Mouse (Mus musculus) hindbrain, embryonic 13.5 days (tissue): Measurements from ENCODE around the gene Rsph9. TPM values are rescaled to one million over a fixed set of nuclear protein-coding genes. Genes with fewer than 3 reads are reported as not detected.

Experiments
- ATAC-seq: fragments of 200-750 bp; cut with Nextera tagmentation; 2 replicates; pipeline ENCODE4 v1.8.0; 2017; ENCODE audit warnings: moderate TSS enrichment; ENCODE audit not compliant: low FRiP score
- H3K27ac ChIP-seq: fragments of 300-500 bp; sonication (generic); 2 replicates; pipeline ENCODE4 v1.5.1; 2015; ENCODE audit warnings: inconsistent platforms, mild to moderate bottlenecking, moderate library complexity
- H3K27me3 ChIP-seq: fragments of 300-500 bp; sonication (generic); 2 replicates; pipeline ENCODE4 v1.6.1; 2015; ENCODE audit warnings: mild to moderate bottlenecking, inconsistent platforms
- H3K36me3 ChIP-seq: fragments of 300-500 bp; sonication (generic); 2 replicates; pipeline ENCODE4 v1.6.1; 2015; ENCODE audit warnings: mild to moderate bottlenecking, inconsistent platforms
- H3K4me1 ChIP-seq: fragments of 300-500 bp; sonication (generic); replicated peaks from 2 replicates; pipeline ENCODE4 v1.6.1; 2015; ENCODE audit warnings: inconsistent platforms
- H3K4me2 ChIP-seq: fragments of 300-500 bp; sonication (generic); 2 replicates; pipeline ENCODE4 v1.6.1; 2015; ENCODE audit warnings: inconsistent platforms, mild to moderate bottlenecking, moderate library complexity
- H3K4me3 ChIP-seq: fragments of 300-500 bp; sonication (generic); 2 replicates; pipeline ENCODE4 v1.5.1; 2015; ENCODE audit warnings: mild to moderate bottlenecking, inconsistent platforms
- H3K9ac ChIP-seq: fragments of 300-500 bp; sonication (generic); 2 replicates; pipeline ENCODE4 v1.6.1; 2015; ENCODE audit warnings: mild to moderate bottlenecking, inconsistent platforms
- H3K9me3 ChIP-seq: fragments of 300-500 bp; sonication (generic); 2 replicates; pipeline ENCODE4 v1.6.1; 2016; ENCODE audit warnings: inconsistent platforms
- WGBS: fragments of 180-500 bp; shearing (Covaris S2); methylation state at CpG from one replicate; pipeline ENCODE4 v1.1.7; 2015; 5-methylcytosine and 5-hydroxymethylcytosine counted together
- polyA plus RNA-seq: library from polyadenylated mRNA; unstranded; fragments of >200 nt; fragmentation: Nextera tagmentation; extraction: Ambion mirVana; gene quantifications from 2 replicates; pipeline ENCODE4 v1.2.1, GENCODE M21; 2015

Gene Rsph9
- polyA plus RNA-seq, 1 experiment from 2014 or later, result 33.8 TPM

- no peaks in the 10 kb centered on the region for H3K9me3 ChIP-seq
Observed at GRCm38 (mm10) chr17:46084091-46084501, 59.9 kb downstream of the Rsph9 start.

GRCm38 (mm10) chr17:46083381-46083780 lies 60.6 kb downstream of the Rsph9 start:
- Histone ChIP-seq H3K27ac (peak overlapping the region; percentile 60; the same call in 1 of the 2 replicates), H3K9me3 (no peaks in the 10 kb centered on the region), H3K27me3 (0 out of 2 replicates have a peak, but pooled peaks cover under 1% of the 10 kb centered on the region), H3K36me3 (no peaks in the 10 kb centered on the region), H3K4me1 (peaks cover 29% of the 10 kb centered on the region), H3K9ac (no peak overlapping the region), H3K4me2 (no peak overlapping the region), H3K4me3 (no peak overlapping the region)
- no peak for ATAC-seq
- 83% methylated on average over 3 of the region's 3 CpGs for WGBS

More at GRCm38 (mm10) chr17:46084091-46084501, 59.9 kb downstream of the Rsph9 start:
- H3K36me3 ChIP-seq, result no peaks in the 10 kb centered on the region
- peaks cover 29% of the 10 kb centered on the region for H3K4me1 ChIP-seq
- H3K4me3 ChIP-seq, result no peak overlapping the region
- H3K27me3 ChIP-seq, result peaks cover under 1% of the 10 kb centered on the region; the same call in 1 of the 2 replicates
- H3K4me2 ChIP-seq, result peak overlapping the region; percentile 14
- no peak overlapping the region; the same call in 1 of the 2 replicates for H3K9ac ChIP-seq
- peak; percentile 90 for ATAC-seq
- H3K27ac ChIP-seq, result peak overlapping the region; percentile 60
- WGBS, result 16% methylated on average over 9 of the region's 10 CpGs

GRCm38 (mm10) chr17:46081657-46082056 lies 62.4 kb downstream of the Rsph9 start:
- H3K4me3 ChIP-seq, result no peak overlapping the region
- H3K36me3 ChIP-seq, result no peaks in the 10 kb centered on the region
- H3K27me3 ChIP-seq, result 0 out of 2 replicates have a peak, but pooled peaks cover 3% of the 10 kb centered on the region
- no peak overlapping the region for H3K9ac ChIP-seq
- 67% methylated on average over 7 of the region's 7 CpGs for WGBS
- peaks cover 27% of the 10 kb centered on the region for H3K4me1 ChIP-seq
- no peak overlapping the region for H3K4me2 ChIP-seq
- no peak for ATAC-seq
- H3K27ac ChIP-seq, result no peak overlapping the region
- no peaks in the 10 kb centered on the region for H3K9me3 ChIP-seq

- no peak overlapping the region for H3K9ac ChIP-seq
- H3K4me1 ChIP-seq, result peaks cover 22% of the 10 kb centered on the region
- no peaks in the 10 kb centered on the region for H3K9me3 ChIP-seq
- H3K4me3 ChIP-seq, result no peak overlapping the region
- H3K27me3 ChIP-seq, result 0 out of 2 replicates have a peak, but pooled peaks cover 3% of the 10 kb centered on the region
- 58% methylated on average over 5 of the region's 5 CpGs for WGBS
- H3K4me2 ChIP-seq, result no peak overlapping the region
- no peak for ATAC-seq
- no peaks in the 10 kb centered on the region for H3K36me3 ChIP-seq
- no peak overlapping the region for H3K27ac ChIP-seq
Observed at GRCm38 (mm10) chr17:46081042-46081441, 63.0 kb downstream of the Rsph9 start.

GRCm38 (mm10) chr17:46080388-46080787 lies 63.6 kb downstream of the Rsph9 start:
- Histone ChIP-seq H3K9ac (no peak overlapping the region), H3K4me1 (peaks cover 22% of the 10 kb centered on the region), H3K36me3 (no peaks in the 10 kb centered on the region), H3K4me2 (no peak overlapping the region), H3K27me3 (0 out of 2 replicates have a peak, but pooled peaks cover 3% of the 10 kb centered on the region), H3K9me3 (no peaks in the 10 kb centered on the region), H3K27ac (no peak overlapping the region), H3K4me3 (no peak overlapping the region)
- ATAC-seq, result no peak
- 37% methylated on average over 7 of the region's 7 CpGs for WGBS

- Histone ChIP-seq H3K36me3 (no peaks in the 10 kb centered on the region), H3K27ac (no peak overlapping the region), H3K4me3 (no peak overlapping the region), H3K4me2 (no peak overlapping the region), H3K9ac (no peak overlapping the region), H3K9me3 (no peaks in the 10 kb centered on the region), H3K27me3 (0 out of 2 replicates have a peak, but pooled peaks cover 3% of the 10 kb centered on the region), H3K4me1 (peaks cover 13% of the 10 kb centered on the region)
- ATAC-seq, result no peak
- WGBS, result 66% methylated on average over 2 of the region's 2 CpGs
Observed at GRCm38 (mm10) chr17:46079037-46079436, 65.0 kb downstream of the Rsph9 start.

- 94% methylated on average over 12 of the region's 12 CpGs for WGBS
- no peak for ATAC-seq
- Histone ChIP-seq H3K27me3 (0 out of 2 replicates have a peak, but pooled peaks cover 3% of the 10 kb centered on the region), H3K9me3 (no peaks in the 10 kb centered on the region), H3K9ac (no peak overlapping the region), H3K4me3 (no peak overlapping the region), H3K36me3 (no peaks in the 10 kb centered on the region), H3K4me1 (peaks cover 7% of the 10 kb centered on the region; the same call in 1 of the 2 replicates), H3K27ac (no peak overlapping the region), H3K4me2 (no peak overlapping the region)
Observed at GRCm38 (mm10) chr17:46077921-46078534, 66.0 kb downstream of the Rsph9 start.

GRCm38 (mm10) chr17:46076260-46076551 lies 67.8 kb downstream of the Rsph9 start:
- no CpG with 5 or more reads among the region's 1 CpGs for whole genome bisulfite sequencing
- Histone ChIP-seq H3K9me3 (no peaks in the 10 kb centered on the region), H3K36me3 (no peaks in the 10 kb centered on the region), H3K4me3 (no peak overlapping the region), H3K27ac (no peak overlapping the region), H3K4me1 (peaks cover 7% of the 10 kb centered on the region; the same call in 1 of the 2 replicates), H3K4me2 (no peak overlapping the region), H3K9ac (no peak overlapping the region), H3K27me3 (0 out of 2 replicates have a peak, but pooled peaks cover 3% of the 10 kb centered on the region)
- ATAC-seq, result no peak

GRCm38 (mm10) chr17:46075551-46076259 lies 68.3 kb downstream of the Rsph9 start:
- 78% methylated on average over 5 of the region's 5 CpGs for WGBS

GRCm38 (mm10) chr17:46075116-46075485 lies 68.9 kb downstream of the Rsph9 start:
- no peak overlapping the region for H3K4me3 ChIP-seq
- no peak overlapping the region for H3K9ac ChIP-seq
- ATAC-seq, result no peak
- H3K27me3 ChIP-seq, result 0 out of 2 replicates have a peak, but pooled peaks cover 3% of the 10 kb centered on the region
- no peaks in the 10 kb centered on the region for H3K36me3 ChIP-seq
- H3K4me2 ChIP-seq, result no peak overlapping the region
- no peak overlapping the region for H3K27ac ChIP-seq
- 49% methylated on average over 3 of the region's 3 CpGs for WGBS
- H3K9me3 ChIP-seq, result no peaks in the 10 kb centered on the region
- peaks cover 7% of the 10 kb centered on the region; the same call in 1 of the 2 replicates for H3K4me1 ChIP-seq

More at GRCm38 (mm10) chr17:46075551-46076259, 68.3 kb downstream of the Rsph9 start:
- Histone ChIP-seq H3K27me3 (0 out of 2 replicates have a peak, but pooled peaks cover 3% of the 10 kb centered on the region), H3K4me3 (no peak overlapping the region), H3K9ac (no peak overlapping the region), H3K27ac (no peak overlapping the region), H3K4me1 (peaks cover 7% of the 10 kb centered on the region; the same call in 1 of the 2 replicates), H3K4me2 (no peak overlapping the region), H3K36me3 (no peaks in the 10 kb centered on the region), H3K9me3 (no peaks in the 10 kb centered on the region)
- ATAC-seq, result no peak

- Histone ChIP-seq H3K9ac (no peak overlapping the region), H3K27me3 (0 out of 2 replicates have a peak, but pooled peaks cover 3% of the 10 kb centered on the region), H3K36me3 (no peaks in the 10 kb centered on the region), H3K27ac (no peak overlapping the region), H3K4me2 (no peak overlapping the region), H3K4me3 (no peak overlapping the region), H3K9me3 (no peaks in the 10 kb centered on the region), H3K4me1 (peaks cover 7% of the 10 kb centered on the region; the same call in 1 of the 2 replicates)
- 69% methylated on average over 7 of the region's 7 CpGs for whole genome bisulfite sequencing
- ATAC-seq, result no peak
Observed at GRCm38 (mm10) chr17:46074398-46075115, 69.5 kb downstream of the Rsph9 start.

- Histone ChIP-seq H3K9ac (no peak overlapping the region), H3K27ac (no peak overlapping the region), H3K4me3 (no peak overlapping the region), H3K4me1 (peaks cover 7% of the 10 kb centered on the region; the same call in 1 of the 2 replicates), H3K9me3 (no peaks in the 10 kb centered on the region), H3K27me3 (0 out of 2 replicates have a peak, but pooled peaks cover 3% of the 10 kb centered on the region), H3K36me3 (no peaks in the 10 kb centered on the region), H3K4me2 (0 out of 2 replicates have a peak overlapping the region, but pooled peaks have one; percentile 1)
- 71% methylated on average over 23 of the region's 23 CpGs for WGBS
- no peak for ATAC-seq
Observed at GRCm38 (mm10) chr17:46073730-46074301, 70.2 kb downstream of the Rsph9 start.
